Mouse (Mus musculus): ENCODE measurements around the gene Nol12. TPM values are rescaled to one million over a fixed set of nuclear protein-coding genes. Genes with fewer than 3 reads are reported as not detected.

Gene Nol12
- 10 to 100 TPM; 15.6 to 16.9 TPM for total RNA-seq (2021)

DNA sequence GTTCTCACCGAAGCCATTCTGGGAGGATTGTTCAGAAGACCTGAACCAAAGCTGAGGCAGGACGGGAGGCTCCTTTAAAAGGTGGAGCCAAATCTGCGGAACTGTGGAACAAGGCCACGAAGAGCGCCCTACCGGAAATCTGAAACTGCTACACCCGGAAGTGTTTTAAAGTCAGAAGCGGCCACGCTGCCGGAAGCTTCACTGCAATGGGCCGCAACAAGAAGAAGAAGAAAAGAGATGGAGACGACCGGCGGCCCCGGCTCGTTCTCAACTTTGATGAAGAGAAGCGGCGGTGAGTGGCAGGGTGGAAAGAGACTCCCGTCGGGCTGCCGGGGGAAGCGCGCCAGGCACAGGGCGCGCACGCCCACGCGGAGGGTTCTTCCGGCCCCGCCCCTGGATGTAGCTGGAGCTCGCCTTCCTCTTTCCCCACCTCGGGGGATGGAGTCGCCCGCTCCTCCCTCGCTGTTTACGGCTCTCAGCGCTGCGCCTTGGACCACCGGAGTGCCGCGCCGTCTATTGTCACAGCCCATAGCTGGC lies at the start of gene Nol12:
TSS of gene Nol12 (plus strand) at position 150 of the 537 bp plus-strand sequence.
- intact Hi-C loops (cut with DNase I): no loop called here
- peak; percentile 70 for DNase-seq (ENCODE audit: low spot score)

DNA sequence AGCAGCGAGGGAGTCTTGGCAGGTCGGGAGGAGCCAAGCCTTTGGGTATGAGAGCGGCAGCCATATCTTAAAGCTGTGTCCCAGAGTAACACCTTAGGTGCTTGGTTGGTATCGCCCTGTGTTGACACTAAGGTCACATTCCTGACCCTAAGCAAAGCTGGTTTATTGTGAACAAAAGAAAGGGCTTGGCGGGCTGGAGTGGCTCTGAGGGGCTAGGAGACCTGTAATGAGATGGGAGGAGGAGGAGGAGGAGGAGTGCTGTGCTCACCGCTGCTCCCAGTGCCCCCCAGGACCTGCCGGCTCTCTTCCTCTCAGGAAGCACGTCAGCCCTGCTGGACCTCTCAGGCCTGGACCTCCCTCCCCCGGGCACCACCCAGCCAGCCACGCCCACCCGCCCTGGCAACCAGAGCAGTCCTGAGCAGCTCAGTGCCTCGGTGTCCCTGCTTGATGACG lies 45.3 kb upstream of the Nol12 start:
- no peak for DNase-seq (ENCODE audit: low spot score)
- intact Hi-C loops (cut with DNase I): no loop called here

GRCm38 (mm10) chr15:78892440-78892839 lies 42.3 kb upstream of the Nol12 start:
- no peak for DNase-seq (ENCODE audit: low spot score)
- intact Hi-C loops (cut with DNase I): no loop called here

DNA sequence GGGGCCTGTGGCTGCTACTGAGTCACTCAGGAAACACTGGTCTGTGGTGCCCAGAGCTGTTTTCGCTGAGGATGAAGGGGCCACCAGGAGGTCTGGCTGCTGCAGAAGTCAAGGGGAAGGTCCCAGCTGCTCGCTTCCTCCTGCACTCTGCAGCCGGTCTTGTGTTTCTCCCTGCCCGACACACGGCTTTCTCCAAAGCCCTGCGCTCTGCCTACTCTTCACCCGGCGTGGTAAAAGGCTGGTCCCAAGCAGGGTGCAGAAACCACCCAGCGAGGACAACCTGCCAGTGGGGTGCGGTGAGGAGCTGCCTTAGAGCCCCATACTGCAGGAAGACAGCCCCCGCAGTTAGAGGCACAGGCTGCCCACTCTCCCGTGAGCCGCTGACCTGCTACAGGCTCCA lies 40.0 kb upstream of the Nol12 start:
- DNase-seq (ENCODE audit: low spot score): no peak
- intact Hi-C loops (cut with DNase I): no loop called here

- intact Hi-C loops (cut with DNase I): no loop called here
- DNase-seq (ENCODE audit: low spot score): no peak
Observed at GRCm38 (mm10) chr15:78895741-78896140, 39.0 kb upstream of the Nol12 start.

- intact Hi-C loops (cut with DNase I): no loop called here
- no peak for DNase-seq (ENCODE audit: low spot score)
Observed at GRCm38 (mm10) chr15:78896149-78896548, 38.6 kb upstream of the Nol12 start.

DNA sequence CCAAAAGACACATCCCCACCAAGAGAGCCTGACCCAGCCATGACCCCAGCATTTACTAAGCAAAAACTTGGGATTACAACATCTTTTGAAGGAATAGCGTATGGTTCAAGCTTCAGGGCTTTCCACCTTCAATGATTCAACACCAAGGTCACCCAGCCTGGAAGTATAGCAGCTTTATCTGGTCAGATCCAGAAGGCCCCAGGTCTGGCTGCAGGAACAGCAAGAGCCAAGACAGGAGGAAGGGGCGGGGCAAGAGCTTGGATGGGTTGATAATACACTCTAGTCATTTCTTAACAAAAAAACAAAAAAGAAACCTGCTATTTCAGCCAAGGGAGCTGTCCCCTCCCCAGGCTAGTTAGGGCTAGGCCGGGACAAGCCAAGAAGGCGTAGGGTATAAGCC lies 37.2 kb upstream of the Nol12 start:
- intact Hi-C loops (cut with DNase I): no loop called here
- DNase-seq (ENCODE audit: low spot score): no peak

DNA sequence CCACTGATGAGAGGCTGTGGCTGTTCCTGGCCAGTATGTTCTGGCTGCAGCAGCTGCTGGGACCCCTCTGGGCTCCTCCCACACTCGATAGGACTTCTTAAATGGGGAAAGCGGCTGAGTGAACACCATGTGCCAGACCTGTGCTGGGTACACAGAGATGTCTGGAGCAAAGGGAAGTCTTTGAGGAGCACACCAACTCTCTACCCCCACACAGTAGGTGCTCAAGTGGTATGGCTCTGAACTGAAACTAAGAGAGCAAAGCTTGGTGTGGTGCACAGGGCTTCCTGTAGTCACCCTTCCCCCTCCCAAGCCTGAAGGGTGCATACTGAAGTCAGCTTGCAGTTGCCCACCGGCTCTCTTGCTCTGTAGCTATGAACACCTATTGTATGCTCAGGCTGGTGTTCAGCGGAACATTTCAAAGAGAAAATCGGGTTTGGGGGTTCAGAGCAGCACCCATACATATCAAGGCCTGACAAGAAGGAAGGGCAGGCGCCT lies 36.2 kb upstream of the Nol12 start:
- intact Hi-C loops (cut with DNase I): no loop called here
- DNase-seq (ENCODE audit: low spot score): no peak

- no peak for DNase-seq (ENCODE audit: low spot score)
- intact Hi-C loops (cut with DNase I): no loop called here
Observed at GRCm38 (mm10) chr15:78899409-78899739, 35.4 kb upstream of the Nol12 start, which contains the start of gene Gm49510. Gene Gm49510 (plus strand): TSS chr15:78899667.

- peak; percentile 32 for DNase-seq (ENCODE audit: low spot score)
- intact Hi-C loops (cut with DNase I): loop anchor here (5.0 kb wide), 1 partner anchor 167 kb away; no protein-coding TSS in a partner anchor
Observed at GRCm38 (mm10) chr15:78899740-78900584, 34.8 kb upstream of the Nol12 start, which contains the start of gene Sh3bp1. Gene Sh3bp1 (plus strand): TSS chr15:78899768.

DNA sequence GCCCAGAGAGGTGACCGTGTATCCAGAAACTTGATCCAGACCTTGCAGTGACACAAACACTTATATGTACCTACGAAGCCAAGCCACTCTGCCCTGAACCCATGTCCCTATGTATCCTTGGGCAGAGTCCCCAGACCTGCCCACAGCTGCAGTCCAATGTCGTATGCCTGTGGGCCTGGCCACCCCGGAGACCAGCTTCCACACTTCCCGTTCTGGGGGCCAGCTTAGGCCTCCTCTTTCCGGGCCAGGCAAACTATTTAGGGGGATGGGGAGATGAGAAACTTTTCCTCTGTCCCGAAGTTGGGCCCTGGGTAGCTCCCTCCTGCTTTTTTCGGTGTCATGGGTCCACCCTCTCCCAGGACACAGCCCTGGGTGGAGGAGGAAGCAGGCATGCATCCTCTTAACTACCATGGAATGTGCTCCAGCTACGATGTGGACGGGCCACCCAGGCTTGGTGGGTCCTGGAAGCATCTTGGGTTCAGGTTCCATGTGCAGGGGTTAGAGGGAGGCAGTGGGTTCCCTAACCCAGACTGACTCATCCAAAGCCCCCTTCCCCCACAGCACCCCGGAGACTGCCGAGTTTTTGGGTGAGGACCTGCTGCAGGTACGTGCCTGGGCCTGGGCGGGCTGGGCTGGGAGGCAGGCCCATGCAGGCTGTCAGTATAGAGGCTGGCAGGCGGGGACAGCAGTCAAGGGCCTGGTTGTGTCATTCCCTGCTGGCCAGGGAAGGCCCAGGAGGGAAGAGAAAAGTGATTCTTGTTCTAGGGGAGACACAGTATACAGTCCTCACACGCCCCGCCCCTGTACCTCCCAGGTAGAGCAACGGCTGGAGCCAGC lies 33.9 kb upstream of the Nol12 start:
- intact Hi-C loops (cut with DNase I): loop anchor here (5.0 kb wide), 1 partner anchor 166 kb away; no protein-coding TSS in a partner anchor
- no peak for DNase-seq (ENCODE audit: low spot score)

DNA sequence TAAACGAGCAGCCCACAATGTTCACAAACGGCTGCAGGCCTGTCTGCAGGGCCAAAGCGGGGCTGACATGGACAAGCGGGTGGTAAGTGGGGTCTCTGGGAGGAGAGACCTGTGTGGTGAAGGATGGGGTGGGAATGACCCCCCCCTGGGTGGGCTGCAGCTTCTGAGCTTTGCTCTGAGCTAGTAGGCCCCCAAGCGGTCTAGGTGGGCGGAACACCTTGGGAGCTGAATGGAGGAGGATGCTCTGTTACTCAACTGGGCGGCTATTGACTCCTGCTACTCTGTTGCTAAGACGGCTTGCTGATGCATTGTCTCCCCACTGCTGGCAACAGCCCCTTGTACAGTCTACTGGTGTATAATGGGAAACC lies 33.3 kb upstream of the Nol12 start:
- no peak for DNase-seq (ENCODE audit: low spot score)
- intact Hi-C loops (cut with DNase I): loop anchor here (5.0 kb wide), 1 partner anchor 166 kb away; no protein-coding TSS in a partner anchor

GRCm38 (mm10) chr15:78903243-78903642 lies 31.5 kb upstream of the Nol12 start:
- DNase-seq (ENCODE audit: low spot score): no peak
- intact Hi-C loops (cut with DNase I): loop anchor here (5.0 kb wide), 1 partner anchor 164 kb away; no protein-coding TSS in a partner anchor

DNA sequence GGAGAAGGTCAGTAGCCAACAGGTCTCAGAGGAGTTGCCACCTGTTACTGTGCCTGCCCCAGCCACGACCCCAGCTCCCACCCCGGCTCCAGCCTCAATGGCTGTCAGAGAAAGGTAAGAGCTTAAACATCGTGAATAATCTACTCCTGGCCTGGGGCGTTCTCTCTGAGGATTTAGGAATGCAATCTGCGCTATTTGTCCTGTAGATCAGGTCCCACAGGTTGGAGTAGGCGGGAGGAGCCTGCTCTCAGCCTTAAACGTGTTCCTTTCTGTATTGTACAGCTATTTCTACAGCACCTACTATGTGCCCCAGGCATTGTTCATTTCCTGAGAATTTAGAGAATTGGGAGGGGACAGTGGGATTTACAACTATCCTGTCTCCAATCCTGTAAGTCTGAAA lies 26.3 kb upstream of the Nol12 start:
- intact Hi-C loops (cut with DNase I): no loop called here
- DNase-seq (ENCODE audit: low spot score): no peak

- DNase-seq (ENCODE audit: low spot score): no peak
- intact Hi-C loops (cut with DNase I): no loop called here
Observed at GRCm38 (mm10) chr15:78908982-78909381, 25.8 kb upstream of the Nol12 start.

DNA sequence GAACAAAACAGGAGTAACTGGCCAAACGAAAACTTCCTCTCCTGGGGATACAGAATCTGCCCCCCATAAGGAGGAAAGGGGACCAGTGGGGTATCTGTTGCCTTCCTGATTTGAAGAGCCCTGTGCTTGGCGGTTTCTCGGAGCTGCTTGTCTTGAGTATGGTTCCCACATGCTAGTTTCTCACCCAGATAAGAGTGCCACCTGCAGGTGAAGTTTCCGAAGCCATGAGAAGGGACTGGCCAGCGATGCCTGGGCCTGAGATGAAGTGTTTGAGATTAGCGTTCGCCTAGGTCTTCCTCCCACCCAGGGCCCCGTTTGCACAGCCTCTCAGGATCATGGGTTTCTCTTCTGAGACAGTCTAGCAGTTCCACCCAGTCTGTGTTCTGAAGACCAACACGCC lies 22.7 kb upstream of the Nol12 start:
- intact Hi-C loops (cut with DNase I): no loop called here

GRCm38 (mm10) chr15:78913632-78914090 lies 21.1 kb upstream of the Nol12 start, which contains the start of gene Pdxp:
Gene Pdxp (plus strand): TSS chr15:78913919.
- peak; percentile 87 for DNase-seq (ENCODE audit: low spot score)
- intact Hi-C loops (cut with DNase I): no loop called here

More for the DNA sequence above, 22.7 kb upstream of the Nol12 start:
- DNase-seq (ENCODE audit: low spot score): no peak

- intact Hi-C loops (cut with DNase I): no loop called here
- no peak for DNase-seq (ENCODE audit: low spot score)
Observed at GRCm38 (mm10) chr15:78914091-78914822, 20.5 kb upstream of the Nol12 start.

All from heart, postnatal 25 days (tissue).